Mouse (Mus musculus): ENCODE data around the gene Fndc1. TPM values are rescaled to one million over a fixed set of nuclear protein-coding genes. Genes with fewer than 3 reads are reported as not detected.

Gene Fndc1
- polyA plus RNA-seq (2016; fragmentation: Nextera tagmentation; extraction: Ambion mirVana), result 0.30 and 0.55 TPM in 2 replicates

DNA sequence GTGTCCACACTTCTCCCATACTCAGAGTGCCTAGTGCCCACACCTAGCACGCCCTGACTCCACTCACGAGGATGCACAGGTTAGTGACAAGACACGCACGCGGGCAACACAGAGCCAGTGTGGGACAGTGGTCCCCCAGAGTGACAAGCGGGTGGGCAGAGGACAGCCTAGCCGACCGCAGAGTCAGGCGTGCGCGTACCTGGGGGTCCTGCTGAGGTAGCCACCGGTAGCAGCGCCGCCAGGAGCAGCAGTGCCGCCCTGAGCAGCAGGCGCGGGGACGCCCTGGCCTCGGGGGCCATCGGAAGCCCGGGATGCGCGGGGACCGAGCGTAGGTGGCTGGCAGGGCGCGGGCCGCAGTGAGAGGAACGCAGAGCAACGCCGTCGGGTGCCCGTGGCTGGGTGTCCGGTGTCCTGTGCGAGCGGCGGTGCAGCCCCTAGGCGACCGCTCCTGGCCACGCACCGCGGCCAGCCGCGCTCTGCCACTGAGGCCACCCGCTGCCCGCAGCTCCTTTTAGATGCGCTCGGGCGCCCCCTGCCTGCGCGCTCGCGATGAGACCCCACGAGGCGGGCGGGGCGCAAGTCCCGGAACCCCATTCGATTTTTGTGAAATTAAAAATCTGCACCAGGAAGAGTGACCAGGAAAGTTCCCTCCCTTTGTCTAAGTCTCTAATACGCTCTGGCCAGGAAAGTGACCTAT is at the start of gene Fndc1:
Gene Fndc1, minus strand, starts transcription at position 484 of the 697 bp plus-strand sequence.
- H3K9me3 ChIP-seq (replicated peaks), result no peaks in the 10 kb centered on the region
- H3K4me1 ChIP-seq, result peaks cover 14% of the 10 kb centered on the region
- peak; percentile 79 for DNase-seq (ENCODE audit: low spot score)
- peak within 1 kb of the TSS; percentile 59; the same call in 1 of the 2 replicates for H3K27ac ChIP-seq
- H3K36me3 ChIP-seq, result no peaks in the 10 kb centered on the region
- 3% methylated on average over 60 of the region's 60 CpGs for WGBS
- peaks cover 53% of the 10 kb centered on the region for H3K27me3 ChIP-seq (ENCODE audit: low read depth, poor library complexity, severe bottlenecking)
- H3K4me3 ChIP-seq, result peak within 1 kb of the TSS; percentile 62

- Histone ChIP-seq H3K9me3 (replicated peaks) (no peaks in the 10 kb centered on the region), H3K4me3 (no peak overlapping the region), H3K4me1 (peaks cover 23% of the 10 kb centered on the region), H3K27ac (no peak overlapping the region), H3K27me3 (ENCODE audit: low read depth, poor library complexity, severe bottlenecking) (no peaks in the 10 kb centered on the region), H3K36me3 (no peaks in the 10 kb centered on the region)
- DNase-seq (ENCODE audit: low spot score), result no peak
- WGBS, result 92% methylated on average over 13 of the region's 13 CpGs
These were observed 49.4 kb upstream of the Fndc1 start for GRCm38 (mm10) chr17:7876541-7876940.

DNA sequence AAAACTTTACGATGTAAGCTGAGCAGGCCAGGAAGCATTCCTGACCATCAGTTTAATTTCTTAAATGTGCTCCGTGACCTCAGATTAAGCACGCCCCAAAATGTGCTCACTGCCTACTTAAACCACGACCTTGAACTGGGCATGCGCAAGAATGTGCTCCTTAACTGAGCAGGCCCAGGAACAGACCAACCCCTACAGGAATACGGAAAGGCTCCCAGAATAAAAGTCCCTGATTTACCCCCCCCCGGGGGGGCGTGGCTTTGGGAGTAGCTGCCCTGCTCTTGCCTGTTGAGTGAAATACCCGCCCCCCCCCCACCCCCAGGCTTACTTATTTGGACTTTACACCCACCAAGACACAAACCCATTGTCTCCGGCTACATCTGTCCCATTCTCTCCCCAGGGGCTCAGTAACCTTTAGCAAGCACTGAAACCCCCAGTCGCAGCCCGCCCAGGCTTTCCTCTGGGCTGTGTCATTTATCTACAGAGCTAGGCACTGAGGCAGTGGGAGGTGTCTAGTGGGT is 48.9 kb upstream of the Fndc1 start:
- Histone ChIP-seq H3K4me3 (no peak overlapping the region), H3K36me3 (no peaks in the 10 kb centered on the region), H3K9me3 (replicated peaks) (no peaks in the 10 kb centered on the region), H3K27ac (0 out of 2 replicates have a peak overlapping the region, but pooled peaks have one; percentile 50), H3K4me1 (peaks cover 23% of the 10 kb centered on the region), H3K27me3 (ENCODE audit: low read depth, poor library complexity, severe bottlenecking) (no peaks in the 10 kb centered on the region)
- 41% methylated on average over 12 of the region's 12 CpGs for WGBS
- peak; percentile 45 for DNase-seq (ENCODE audit: low spot score)

DNA sequence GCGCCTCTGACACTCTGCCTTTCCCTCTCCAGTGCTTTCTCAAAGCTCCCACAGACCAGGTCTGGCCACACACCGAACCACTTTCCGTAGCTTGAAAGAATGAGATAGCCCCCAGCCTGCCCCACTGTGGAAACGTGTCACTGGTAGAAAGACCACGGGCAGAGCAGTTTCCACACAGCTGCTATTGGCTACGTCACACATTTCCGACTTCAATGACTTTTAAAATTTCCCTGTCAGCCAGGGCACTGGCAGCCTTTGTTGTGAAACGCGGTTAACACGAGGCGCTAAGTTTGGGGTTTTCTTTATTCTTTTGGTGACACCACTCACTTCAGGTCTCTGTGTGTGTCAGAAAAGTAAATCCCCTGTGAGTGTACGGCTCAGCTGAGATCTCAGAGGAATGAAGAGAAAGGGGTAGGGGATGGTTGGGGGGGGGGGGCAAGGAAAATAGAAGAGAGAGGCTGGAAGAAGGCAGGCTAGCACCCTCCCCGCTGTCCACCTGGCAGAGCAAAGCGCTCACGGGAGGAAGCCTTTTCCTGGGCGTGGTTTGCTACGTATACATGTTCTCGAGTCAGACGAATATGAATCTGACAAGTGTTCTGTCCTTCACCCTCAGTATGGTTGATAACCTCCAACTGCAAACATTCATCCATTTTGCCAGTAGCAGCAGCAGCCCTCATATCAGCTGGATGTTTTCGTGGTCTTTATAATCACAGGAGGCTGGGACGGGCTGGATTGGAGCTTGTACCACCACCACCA is 47.9 kb upstream of the Fndc1 start:
- WGBS, result 87% methylated on average over 21 of the region's 21 CpGs
- peak overlapping the region; percentile 61; the same call in 1 of the 2 replicates for H3K27ac ChIP-seq
- H3K27me3 ChIP-seq (ENCODE audit: low read depth, poor library complexity, severe bottlenecking), result no peaks in the 10 kb centered on the region
- H3K9me3 ChIP-seq (replicated peaks), result no peaks in the 10 kb centered on the region
- no peaks in the 10 kb centered on the region for H3K36me3 ChIP-seq
- peaks cover 23% of the 10 kb centered on the region for H3K4me1 ChIP-seq
- DNase-seq (ENCODE audit: low spot score), result no peak
- no peak overlapping the region for H3K4me3 ChIP-seq

DNA sequence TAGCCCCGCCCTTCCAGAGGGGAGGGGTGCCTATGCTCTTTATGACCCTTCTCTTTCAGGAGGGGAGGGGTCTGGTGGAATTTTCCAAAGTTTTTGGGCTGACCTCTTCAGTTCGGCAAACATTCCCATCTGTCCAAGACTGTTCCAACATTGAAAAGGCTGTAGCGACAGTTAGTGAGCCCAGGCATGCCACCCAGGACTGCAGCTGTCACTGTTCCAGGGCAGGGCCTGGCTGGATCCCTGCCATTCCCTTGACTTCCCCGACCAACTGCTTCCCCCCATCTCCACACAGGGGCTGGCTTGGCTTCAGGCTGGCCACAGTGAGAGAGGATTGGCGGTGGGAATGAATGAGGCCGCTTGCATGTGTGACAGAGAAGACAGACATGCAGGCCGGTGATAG is 46.3 kb upstream of the Fndc1 start:
- no peak overlapping the region for H3K4me3 ChIP-seq
- peaks cover 28% of the 10 kb centered on the region for H3K4me1 ChIP-seq
- H3K36me3 ChIP-seq, result no peaks in the 10 kb centered on the region
- H3K27ac ChIP-seq, result no peak overlapping the region
- WGBS, result 77% methylated on average over 7 of the region's 7 CpGs
- no peaks in the 10 kb centered on the region for H3K27me3 ChIP-seq (ENCODE audit: low read depth, poor library complexity, severe bottlenecking)
- no peak for DNase-seq (ENCODE audit: low spot score)
- H3K9me3 ChIP-seq (replicated peaks), result no peaks in the 10 kb centered on the region

GRCm38 (mm10) chr17:7871800-7872199 is 44.7 kb upstream of the Fndc1 start:
- Histone ChIP-seq H3K27me3 (ENCODE audit: low read depth, poor library complexity, severe bottlenecking) (no peaks in the 10 kb centered on the region), H3K9me3 (replicated peaks) (no peaks in the 10 kb centered on the region), H3K4me3 (no peak overlapping the region), H3K4me1 (peaks cover 25% of the 10 kb centered on the region), H3K36me3 (no peaks in the 10 kb centered on the region), H3K27ac (no peak overlapping the region)
- no peak for DNase-seq (ENCODE audit: low spot score)
- WGBS, result 90% methylated on average over 10 of the region's 10 CpGs

DNA sequence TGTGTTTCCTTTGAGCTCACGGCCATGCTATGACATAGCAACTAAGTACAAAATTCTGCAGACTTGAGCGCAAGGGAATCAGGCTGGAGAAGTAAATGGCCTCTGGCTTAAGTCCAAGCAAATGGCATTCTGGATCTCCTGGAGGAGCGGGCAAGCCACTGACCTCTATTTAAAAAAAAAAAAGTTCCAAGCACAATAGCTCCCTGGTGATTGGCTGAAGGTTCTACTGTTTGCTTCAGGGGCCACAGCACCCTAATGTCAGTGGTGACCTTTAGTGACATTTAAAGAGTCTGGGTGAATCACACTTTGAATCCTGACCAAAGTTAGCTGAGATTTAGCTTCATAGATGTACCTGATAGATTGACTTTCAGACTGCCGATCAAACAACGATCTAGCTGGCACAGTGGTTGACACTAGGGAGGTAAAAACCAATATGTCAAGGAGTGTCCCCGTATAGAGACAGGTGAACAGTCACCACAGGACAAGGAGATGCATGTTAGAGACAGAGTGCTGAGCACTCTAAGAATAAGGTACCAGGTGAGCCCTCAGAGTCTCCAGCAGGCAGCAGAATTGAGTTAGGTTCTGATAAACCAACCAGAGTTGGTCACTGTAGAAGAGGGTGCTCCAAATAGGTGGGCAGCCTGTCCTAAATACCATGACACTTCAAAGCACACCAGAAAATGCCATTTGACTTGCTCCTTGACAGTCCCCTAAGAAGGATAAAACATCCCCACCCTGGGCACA is 43.9 kb upstream of the Fndc1 start:
- Histone ChIP-seq H3K4me3 (no peak overlapping the region), H3K36me3 (no peaks in the 10 kb centered on the region), H3K27me3 (ENCODE audit: low read depth, poor library complexity, severe bottlenecking) (no peaks in the 10 kb centered on the region), H3K27ac (no peak overlapping the region), H3K9me3 (replicated peaks) (no peaks in the 10 kb centered on the region), H3K4me1 (peaks cover 22% of the 10 kb centered on the region)
- 92% methylated on average over 6 of the region's 6 CpGs for WGBS
- no peak for DNase-seq (ENCODE audit: low spot score)

DNA sequence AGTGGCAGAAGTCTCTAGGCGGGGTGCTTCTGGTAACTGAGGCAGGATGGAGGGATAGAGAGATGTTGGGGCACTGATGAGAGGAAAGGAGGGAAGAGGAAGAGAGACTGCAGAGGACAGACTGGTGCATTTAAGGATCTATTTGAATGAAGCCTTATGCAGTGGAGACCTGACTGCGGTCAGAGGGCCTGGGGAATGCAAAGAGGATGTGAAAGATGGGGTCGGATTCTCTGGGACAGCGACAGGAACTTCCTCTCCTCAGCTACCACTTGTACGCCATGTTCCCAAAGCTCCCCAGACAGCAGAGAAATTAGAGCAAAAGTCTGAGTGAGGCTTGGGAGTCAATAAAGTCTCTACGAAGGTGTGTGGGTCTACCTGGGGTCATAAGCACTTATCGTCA is 42.0 kb upstream of the Fndc1 start:
- no peaks in the 10 kb centered on the region for H3K9me3 ChIP-seq (replicated peaks)
- H3K27me3 ChIP-seq (ENCODE audit: low read depth, poor library complexity, severe bottlenecking), result no peaks in the 10 kb centered on the region
- H3K36me3 ChIP-seq, result no peaks in the 10 kb centered on the region
- H3K4me3 ChIP-seq, result no peak overlapping the region
- H3K4me1 ChIP-seq, result peaks cover 11% of the 10 kb centered on the region
- DNase-seq (ENCODE audit: low spot score), result no peak
- H3K27ac ChIP-seq, result peak overlapping the region; percentile 32; the same call in 1 of the 2 replicates
- 78% methylated on average over 7 of the region's 7 CpGs for WGBS

- 6% methylated on average over 4 of the region's 4 CpGs for WGBS
- no peaks in the 10 kb centered on the region for H3K36me3 ChIP-seq
- peaks cover 11% of the 10 kb centered on the region for H3K4me1 ChIP-seq
- no peaks in the 10 kb centered on the region for H3K27me3 ChIP-seq (ENCODE audit: low read depth, poor library complexity, severe bottlenecking)
- peak overlapping the region; percentile 32; the same call in 1 of the 2 replicates for H3K27ac ChIP-seq
- H3K9me3 ChIP-seq (replicated peaks), result no peaks in the 10 kb centered on the region
- no peak overlapping the region for H3K4me3 ChIP-seq
- DNase-seq (ENCODE audit: low spot score), result peak; percentile 81
These were observed 41.5 kb upstream of the Fndc1 start for GRCm38 (mm10) chr17:7868631-7869030.

GRCm38 (mm10) chr17:7864740-7865139 is 37.6 kb upstream of the Fndc1 start:
- WGBS, result 23% methylated on average over 7 of the region's 7 CpGs
- Histone ChIP-seq H3K27me3 (ENCODE audit: low read depth, poor library complexity, severe bottlenecking) (no peaks in the 10 kb centered on the region), H3K4me3 (no peak overlapping the region), H3K4me1 (0 out of 2 replicates have a peak, but pooled peaks cover 5% of the 10 kb centered on the region), H3K27ac (no peak overlapping the region), H3K9me3 (replicated peaks) (no peaks in the 10 kb centered on the region), H3K36me3 (no peaks in the 10 kb centered on the region)
- DNase-seq (ENCODE audit: low spot score), result no peak

DNA sequence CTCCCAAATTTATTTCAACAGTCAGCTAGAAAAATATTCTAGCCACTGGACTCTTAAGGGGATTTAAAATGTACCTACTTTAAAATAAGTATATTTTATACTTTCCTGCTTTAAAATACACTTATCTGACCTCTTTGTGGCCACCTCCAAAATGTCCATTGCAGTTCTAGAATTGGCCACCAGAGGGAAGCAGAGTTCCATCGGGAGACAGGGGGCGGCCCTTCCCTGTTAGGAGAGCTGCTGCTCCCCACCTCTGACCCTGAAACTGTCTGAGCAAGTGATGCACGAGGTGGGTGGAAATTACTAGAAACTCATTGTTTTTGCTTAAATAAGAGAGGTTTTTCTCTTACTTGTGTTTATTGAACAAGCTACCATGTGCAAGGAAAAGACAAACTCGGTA is 36.6 kb upstream of the Fndc1 start:
- peak; percentile 82 for DNase-seq (ENCODE audit: low spot score)
- Histone ChIP-seq H3K27ac (no peak overlapping the region), H3K4me3 (no peak overlapping the region), H3K27me3 (ENCODE audit: low read depth, poor library complexity, severe bottlenecking) (no peaks in the 10 kb centered on the region), H3K4me1 (0 out of 2 replicates have a peak, but pooled peaks cover 1% of the 10 kb centered on the region), H3K9me3 (replicated peaks) (no peaks in the 10 kb centered on the region), H3K36me3 (no peaks in the 10 kb centered on the region)
- 25% methylated on average over 4 of the region's 4 CpGs for WGBS

DNA sequence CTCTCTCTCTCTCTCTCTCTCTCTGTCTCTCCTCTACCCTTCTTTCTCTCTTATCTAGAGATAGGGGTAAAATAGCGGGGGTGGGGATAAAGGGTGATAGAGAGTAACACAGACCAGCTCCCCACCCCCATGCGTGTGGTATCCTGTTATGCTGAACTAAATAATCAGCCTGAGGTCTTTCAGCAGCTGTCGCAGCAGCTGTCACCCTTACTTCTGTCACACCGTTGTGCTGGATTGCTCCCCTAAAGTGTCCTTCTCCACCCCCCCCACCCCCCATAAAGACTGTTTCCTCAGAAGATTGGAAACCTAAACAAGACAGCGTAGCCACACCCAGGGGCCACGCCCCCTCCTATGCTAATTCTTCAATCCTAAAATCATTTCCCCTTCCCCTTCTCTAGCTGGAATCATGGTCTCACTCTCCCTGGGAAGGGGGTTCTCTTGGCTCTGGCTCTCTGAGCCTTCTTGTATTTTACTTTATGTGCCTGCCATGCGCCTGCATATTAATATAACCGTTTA is 33.8 kb upstream of the Fndc1 start:
- no peak for DNase-seq (ENCODE audit: low spot score)

More for the DNA sequence above, 33.8 kb upstream of the Fndc1 start:
- Histone ChIP-seq H3K27ac (no peak overlapping the region), H3K9me3 (replicated peaks) (no peaks in the 10 kb centered on the region), H3K4me3 (no peak overlapping the region), H3K4me1 (peaks cover 6% of the 10 kb centered on the region; the same call in 1 of the 2 replicates), H3K27me3 (ENCODE audit: low read depth, poor library complexity, severe bottlenecking) (no peaks in the 10 kb centered on the region), H3K36me3 (no peaks in the 10 kb centered on the region)
- WGBS, result 54% methylated on average over 8 of the region's 8 CpGs

Data from limb, embryonic 10.5 days (tissue).